Mouse (Mus musculus): ENCODE results near the gene Metap2. TPM values are rescaled to one million over a fixed set of nuclear protein-coding genes. Genes with fewer than 3 reads are reported as not detected.
"Not testable (repeated sequence)": the region's sequence is repeated elsewhere in the genome, so short reads cannot be mapped to it uniquely, and the experiment has no call there.

Gene Metap2
- total RNA-seq, 2 experiments from 2014 or later: 217 to 253 TPM

GRCm38 (mm10) chr10:93856095-93856494 is 40.8 kb downstream of the Metap2 start:
- DNase-seq (ENCODE audit: low spot score in 2 of 2): no peak

- DNase-seq (ENCODE audit: low spot score in 2 of 2): no peak
Observed at GRCm38 (mm10) chr10:93855126-93855525, 41.8 kb downstream of the Metap2 start.

GRCm38 (mm10) chr10:93846706-93847105 is 50.2 kb downstream of the Metap2 start:
- DNase-seq (ENCODE audit: low spot score in 2 of 2): no peak

- not testable (repeated sequence) for DNase-seq (ENCODE audit: low spot score in 2 of 2)
Observed at GRCm38 (mm10) chr10:93835115-93835514, 61.8 kb downstream of the Metap2 start.

GRCm38 (mm10) chr10:93834394-93834745 is 62.5 kb downstream of the Metap2 start:
- no peak for DNase-seq (ENCODE audit: low spot score in 2 of 2)

GRCm38 (mm10) chr10:93833699-93834393 is 63.0 kb downstream of the Metap2 start:
- DNase-seq (ENCODE audit: low spot score in 2 of 2): peak; percentile 27 to 43

- no peak for DNase-seq (ENCODE audit: low spot score in 2 of 2)
Observed at GRCm38 (mm10) chr10:93833370-93833698, 63.6 kb downstream of the Metap2 start.

GRCm38 (mm10) chr10:93832811-93833210 is 64.1 kb downstream of the Metap2 start:
- no peak for DNase-seq (ENCODE audit: low spot score in 2 of 2)

GRCm38 (mm10) chr10:93831730-93832574 is 64.9 kb downstream of the Metap2 start:
- DNase-seq (ENCODE audit: low spot score in 2 of 2): no peak

- DNase-seq (ENCODE audit: low spot score in 2 of 2): no peak
Observed at GRCm38 (mm10) chr10:93830931-93831729, 65.8 kb downstream of the Metap2 start, which contains the start of gene Usp44. Gene Usp44 (plus strand): TSS chr10:93831555.

GRCm38 (mm10) chr10:93829898-93830831 is 66.7 kb downstream of the Metap2 start:
- no peak for DNase-seq (ENCODE audit: low spot score in 2 of 2)

- peak in 1 of 2 experiments; percentile 34 for DNase-seq (ENCODE audit: low spot score in 2 of 2)
Observed at GRCm38 (mm10) chr10:93818661-93819060, 78.2 kb downstream of the Metap2 start.

- DNase-seq (ENCODE audit: low spot score in 2 of 2): no peak
Observed at GRCm38 (mm10) chr10:93813755-93814154, 83.1 kb downstream of the Metap2 start.

- DNase-seq (ENCODE audit: low spot score in 2 of 2): peak; percentile 48 to 58
Observed at GRCm38 (mm10) chr10:93812774-93813415, 84.0 kb downstream of the Metap2 start.

GRCm38 (mm10) chr10:93812098-93812497 is 84.8 kb downstream of the Metap2 start:
- DNase-seq (ENCODE audit: low spot score in 2 of 2): no peak

- no peak for DNase-seq (ENCODE audit: low spot score in 2 of 2)
Observed at GRCm38 (mm10) chr10:93810590-93811185, 86.2 kb downstream of the Metap2 start.

- not testable (repeated sequence) for DNase-seq (ENCODE audit: low spot score in 2 of 2)
Observed at GRCm38 (mm10) chr10:93809438-93809837, 87.5 kb downstream of the Metap2 start.

Data from adrenal gland, postnatal 4 days (tissue).